Mouse (Mus musculus) cerebellum, adult 9-11 months (tissue): ENCODE data around the gene Loxl3.
A peak's percentile ranks its signal among the peaks of the same experiment; 100 is the strongest.

Source experiments
- DNase-seq: peaks from one replicate; pipeline ENCODE4 v3.0.0; 2022

Gene Loxl3

GRCm38 (mm10) chr6:83054871-83055431 is 21.0 kb downstream of the Loxl3 start, which contains the start of gene Htra2:
Gene Htra2 (minus strand): TSS chr6:83055273.
- no peak for DNase-seq

- DNase-seq: peak; percentile 42
These were observed 23.8 kb downstream of the Loxl3 start, which contains the start of gene Dqx1 for GRCm38 (mm10) chr6:83057790-83058189. Gene Dqx1 (plus strand): TSS chr6:83057844.

GRCm38 (mm10) chr6:83058725-83059124 is 24.8 kb downstream of the Loxl3 start:
- DNase-seq: no peak

- no peak for DNase-seq
These were observed 32.0 kb downstream of the Loxl3 start for GRCm38 (mm10) chr6:83065995-83066394.

- no peak for DNase-seq
These were observed 32.5 kb downstream of the Loxl3 start for GRCm38 (mm10) chr6:83066441-83066840.

- DNase-seq: no peak
These were observed 34.2 kb downstream of the Loxl3 start for GRCm38 (mm10) chr6:83068221-83068620.

GRCm38 (mm10) chr6:83068706-83069487 is 34.9 kb downstream of the Loxl3 start:
- DNase-seq: no peak

GRCm38 (mm10) chr6:83069488-83070246 is 35.7 kb downstream of the Loxl3 start:
- DNase-seq: no peak

GRCm38 (mm10) chr6:83070247-83070310 is 36.1 kb downstream of the Loxl3 start, which contains the start of gene Tlx2:
Gene Tlx2 (minus strand): TSS chr6:83070293.
- no peak for DNase-seq

GRCm38 (mm10) chr6:83070311-83071219 is 36.6 kb downstream of the Loxl3 start:
- no peak for DNase-seq

GRCm38 (mm10) chr6:83071220-83071619 is 37.2 kb downstream of the Loxl3 start:
- peak; percentile 56 for DNase-seq

- DNase-seq: no peak
These were observed 41.0 kb downstream of the Loxl3 start for GRCm38 (mm10) chr6:83074979-83075378.

GRCm38 (mm10) chr6:83077630-83078323 is 43.8 kb downstream of the Loxl3 start, which contains the start of gene Pcgf1:
Gene Pcgf1 (plus strand): TSS chr6:83077869.
- DNase-seq: no peak

- DNase-seq: peak; percentile 98
These were observed 44.4 kb downstream of the Loxl3 start for GRCm38 (mm10) chr6:83078324-83078858.

GRCm38 (mm10) chr6:83080210-83080609 is 46.2 kb downstream of the Loxl3 start:
- DNase-seq: no peak

GRCm38 (mm10) chr6:83083497-83083896 is 49.5 kb downstream of the Loxl3 start:
- DNase-seq: no peak

- no peak for DNase-seq
These were observed 50.5 kb downstream of the Loxl3 start for GRCm38 (mm10) chr6:83084477-83084876.

GRCm38 (mm10) chr6:83086121-83087035 is 52.4 kb downstream of the Loxl3 start, which contains the start of gene Lbx2:
Gene Lbx2 (plus strand): TSS chr6:83086367.
- no peak for DNase-seq

GRCm38 (mm10) chr6:83087205-83087925 is 53.4 kb downstream of the Loxl3 start:
- DNase-seq: no peak

GRCm38 (mm10) chr6:83087926-83088260 is 53.9 kb downstream of the Loxl3 start:
- DNase-seq: no peak
